ENCODE assay signal across 15 mouse cellular contexts in genomic region chr6:83432966-83433365, GRCm38 (mm10). TPM values are rescaled to one million over a fixed set of nuclear protein-coding genes. Genes with fewer than 3 reads are reported as not detected.
A peak's percentile ranks its signal among the peaks of the same experiment; 100 is the strongest.
DNase-seq lines count a peak whose midpoint lies in the region; ATAC-seq and TF ChIP-seq lines count a peak whose summit lies in the region.
"Had no signal": no experiment of that assay in that cellular context is flagged by ENCODE, and none has a peak within 500 bp of the region (broad histone marks: within the 10 kb centered on the region; RNA-seq: fewer than 3 reads in every experiment).

No protein-coding gene starts in this region.

- H3K9ac ChIP-seq in hindbrain, embryonic 14.5 days: no peak overlapping the region
- no peak overlapping the region for H3K9ac ChIP-seq in lung, postnatal 0 days (replicated peaks; ENCODE audit: low read depth)
- H3K9ac ChIP-seq in limb, embryonic 15.5 days: no peak overlapping the region
- H3K9ac ChIP-seq: forebrain, embryonic 15.5 days; liver, postnatal 0 days had no signal

- no peaks in the 10 kb centered on the region for H3K9me3 ChIP-seq in hindbrain, embryonic 10.5 days
- H3K9me3 ChIP-seq in hindbrain, embryonic 14.5 days (ENCODE audit: control insufficient read depth, low read length): no peaks in the 10 kb centered on the region
- no peaks in the 10 kb centered on the region for H3K9me3 ChIP-seq in lung, postnatal 0 days (ENCODE audit: low read length)
- H3K9me3 ChIP-seq in limb, embryonic 15.5 days: no peaks in the 10 kb centered on the region
- H3K9me3 ChIP-seq: forebrain, embryonic 15.5 days; G1E had no signal

- H3K4me1 ChIP-seq in hindbrain, embryonic 10.5 days (replicated peaks): peaks cover 74% of the 10 kb centered on the region
- H3K4me1 ChIP-seq in hindbrain, embryonic 14.5 days (replicated peaks; ENCODE audit: control insufficient read depth, insufficient read depth, low read length): peaks cover 57% of the 10 kb centered on the region
- peaks cover 13% of the 10 kb centered on the region for H3K4me1 ChIP-seq in lung, postnatal 0 days (ENCODE audit: insufficient read depth, low read depth, low read length)
- peaks cover 43% of the 10 kb centered on the region for H3K4me1 ChIP-seq in limb, embryonic 15.5 days

- H3K27ac ChIP-seq in hindbrain, embryonic 10.5 days: peak overlapping the region; percentile 40; the same call in 1 of the 2 replicates
- no peak overlapping the region for H3K27ac ChIP-seq in hindbrain, embryonic 14.5 days
- H3K27ac ChIP-seq in lung, postnatal 0 days (ENCODE audit: low read length): no peak overlapping the region
- peak overlapping the region; percentile 74 for H3K27ac ChIP-seq in limb, embryonic 15.5 days
- H3K27ac ChIP-seq: forebrain, embryonic 15.5 days had no signal

- TF ChIP-seq EP300 in lung, postnatal 0 days (IDR thresholded peaks at IDR 0.05): no peak

- H3K4me2 ChIP-seq in hindbrain, embryonic 14.5 days (replicated peaks): no peak overlapping the region
- H3K4me2 ChIP-seq in lung, postnatal 0 days (replicated peaks; ENCODE audit: low read depth, low read length): no peak overlapping the region
- H3K4me2 ChIP-seq in limb, embryonic 15.5 days: no peak overlapping the region
- H3K4me2 ChIP-seq: forebrain, embryonic 15.5 days; heart, embryonic 11.5 days had no signal

- H3K4me3 ChIP-seq in hindbrain, embryonic 10.5 days: no peak overlapping the region
- no peak overlapping the region for H3K4me3 ChIP-seq in hindbrain, embryonic 14.5 days (replicated peaks; ENCODE audit: low read length)
- H3K4me3 ChIP-seq in lung, postnatal 0 days (ENCODE audit: low read depth, low read length): no peak overlapping the region
- H3K4me3 ChIP-seq in limb, embryonic 15.5 days: no peak overlapping the region
- H3K4me3 ChIP-seq: forebrain, embryonic 15.5 days had no signal

- peaks cover 81% of the 10 kb centered on the region for H3K36me3 ChIP-seq in hindbrain, embryonic 10.5 days
- peaks cover 13% of the 10 kb centered on the region; the same call in 1 of the 2 replicates for H3K36me3 ChIP-seq in hindbrain, embryonic 14.5 days (replicated peaks; ENCODE audit: control insufficient read depth, insufficient read depth)
- H3K36me3 ChIP-seq in lung, postnatal 0 days (ENCODE audit: insufficient read depth, low read length): no peaks in the 10 kb centered on the region
- H3K36me3 ChIP-seq in limb, embryonic 15.5 days: peaks cover 22% of the 10 kb centered on the region; the same call in 1 of the 2 replicates

- TF ChIP-seq CTCF in lung, postnatal 0 days (IDR thresholded peaks at IDR 0.05): no peak

- no peaks in the 10 kb centered on the region for H3K27me3 ChIP-seq in hindbrain, embryonic 10.5 days (ENCODE audit: insufficient read depth, poor library complexity, severe bottlenecking)
- H3K27me3 ChIP-seq in hindbrain, embryonic 14.5 days (ENCODE audit: control insufficient read depth, insufficient read depth, low read length): no peaks in the 10 kb centered on the region
- H3K27me3 ChIP-seq in lung, postnatal 0 days (replicated peaks; ENCODE audit: insufficient read depth, low read length): no peaks in the 10 kb centered on the region
- H3K27me3 ChIP-seq in limb, embryonic 15.5 days: no peaks in the 10 kb centered on the region
- H3K27me3 ChIP-seq: forebrain, embryonic 15.5 days had no signal

- WGBS in hindbrain, embryonic 10.5 days: 83% methylated on average over 7 of the region's 7 CpGs
- WGBS in hindbrain, embryonic 14.5 days: 87% methylated on average over 7 of the region's 7 CpGs
- WGBS in lung, postnatal 0 days: 48% methylated on average over 7 of the region's 7 CpGs
- 78% methylated on average over 7 of the region's 7 CpGs for WGBS in limb, embryonic 15.5 days

- DNase-seq in hindbrain, embryonic 10.5 days (ENCODE audit: low spot score): no peak
- DNase-seq in hindbrain, embryonic 14.5 days (ENCODE audit: low spot score): no peak
- DNase-seq in lung, postnatal 0 days (ENCODE audit: low spot score): no peak
- DNase-seq in lung, postnatal 4 days: no peak
- DNase-seq in spleen, postnatal 10 days (ENCODE audit: low spot score in 2 of 2): no peak
- DNase-seq in embryo, embryonic 11 days: no peak
- DNase-seq in spleen, adult 12 weeks (ENCODE audit: low spot score): no peak
- DNase-seq: cerebellum, adult 8-10 months; heart, postnatal 14 days; liver, postnatal 0 days had no signal

- ATAC-seq in hindbrain, embryonic 14.5 days (ENCODE audit: low FRiP score): no peak
- ATAC-seq in lung, postnatal 0 days: peak; percentile 53
- peak; percentile 53; the same call in 1 of the 2 replicates for ATAC-seq in limb, embryonic 15.5 days (ENCODE audit: insufficient number of reproducible peaks, low FRiP score, low TSS enrichment, low read depth)
- ATAC-seq: CD4-positive, CD25-positive, alpha-beta regulatory T cell, adult 4 months; forebrain, embryonic 15.5 days; liver, postnatal 0 days had no signal

RNA-seq across cellular contexts. Expression of gene Tet3, which starts 25.9 kb away (rescaled TPM):
- 51.1 and 56.5 TPM in 2 replicates for polyA plus RNA-seq in hindbrain, embryonic 10.5 days (2016; fragmentation: Nextera tagmentation; extraction: Ambion mirVana)
- 43.6 and 52.2 TPM in 2 replicates for polyA plus RNA-seq in hindbrain, embryonic 14.5 days (2014; fragmentation: Nextera tagmentation; extraction: Ambion mirVana)
- polyA plus RNA-seq in lung, postnatal 0 days (2015; fragmentation: Nextera tagmentation; extraction: Ambion mirVana): 30.0 and 30.5 TPM in 2 replicates
- 57.1 and 59.5 TPM in 2 replicates for polyA plus RNA-seq in limb, embryonic 15.5 days (2015; fragmentation: Nextera tagmentation; extraction: Ambion mirVana)

Comparison
In these comparisons a context has a peak if more than half of its experiments do, and no peak if none do; other contexts are left out.
1. H3K27ac ChIP-seq: peak in hindbrain, embryonic 10.5 days (single experiment) and limb, embryonic 15.5 days (single experiment); none in hindbrain, embryonic 14.5 days (single experiment) and lung, postnatal 0 days (single experiment).